Mouse (Mus musculus) activated CD4-positive, CD25-positive, alpha-beta regulatory T cell, adult 4 months (primary cell): ENCODE results near the gene Cachd1. TPM values are rescaled to one million over a fixed set of nuclear protein-coding genes. Genes with fewer than 3 reads are reported as not detected.

ENCODE experiments used
- ATAC-seq: one replicate; pipeline ENCODE4 v1.8.0; 2017
- polyA plus RNA-seq, 2 experiments: library from polyadenylated mRNA; unstranded; fragments of 100-300 nt; shearing (Covaris generic); gene quantifications; one replicate each; pipeline ENCODE4 v1.2.1; 2017

Gene Cachd1
- polyA plus RNA-seq, 2 experiments from 2014 or later = not detected

DNA sequence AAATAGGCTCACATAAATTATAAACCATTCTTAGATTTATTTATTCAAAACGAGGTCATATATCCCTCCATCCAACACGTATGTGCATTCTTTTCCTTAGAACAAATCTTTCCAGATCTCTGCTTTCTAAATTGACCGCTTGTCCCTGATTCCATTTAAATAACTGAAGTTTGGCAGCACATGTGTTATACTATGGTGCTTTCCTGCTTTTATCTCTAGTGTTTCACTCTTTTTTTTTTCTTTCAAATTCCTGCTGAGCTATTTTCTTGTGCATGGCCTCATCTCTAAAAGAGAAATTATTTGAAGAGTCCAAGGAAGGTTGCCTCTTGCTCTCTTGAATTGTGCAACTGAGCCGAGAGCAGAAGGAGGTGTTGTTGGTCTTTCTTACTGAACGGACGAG lies 147.1 kb downstream of the Cachd1 start:
- ATAC-seq = no peak

DNA sequence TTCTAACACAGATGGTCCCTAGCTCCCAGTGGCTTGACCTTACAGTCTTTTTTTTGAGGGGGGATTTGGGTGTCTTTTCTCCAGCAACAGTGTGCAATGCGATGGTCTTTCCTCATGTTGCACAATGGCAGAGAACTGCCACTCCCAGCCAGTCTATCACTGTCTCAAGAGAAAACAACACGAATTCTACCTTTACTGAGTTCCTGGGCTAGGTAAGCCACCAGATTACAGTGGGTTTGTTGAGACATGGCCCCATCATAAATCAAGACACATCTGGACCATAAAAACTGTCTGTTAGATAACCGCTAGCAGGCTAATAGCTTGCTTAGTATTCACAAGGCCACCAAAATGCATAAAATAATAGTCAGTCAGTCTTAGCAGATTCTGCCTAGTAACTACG lies 147.8 kb downstream of the Cachd1 start:
- no peak for ATAC-seq

- no peak for ATAC-seq
Observed at GRCm38 (mm10) chr4:100925153-100925552, 148.7 kb downstream of the Cachd1 start.

- ATAC-seq = no peak
Observed at GRCm38 (mm10) chr4:100926608-100927007, 150.1 kb downstream of the Cachd1 start.

DNA sequence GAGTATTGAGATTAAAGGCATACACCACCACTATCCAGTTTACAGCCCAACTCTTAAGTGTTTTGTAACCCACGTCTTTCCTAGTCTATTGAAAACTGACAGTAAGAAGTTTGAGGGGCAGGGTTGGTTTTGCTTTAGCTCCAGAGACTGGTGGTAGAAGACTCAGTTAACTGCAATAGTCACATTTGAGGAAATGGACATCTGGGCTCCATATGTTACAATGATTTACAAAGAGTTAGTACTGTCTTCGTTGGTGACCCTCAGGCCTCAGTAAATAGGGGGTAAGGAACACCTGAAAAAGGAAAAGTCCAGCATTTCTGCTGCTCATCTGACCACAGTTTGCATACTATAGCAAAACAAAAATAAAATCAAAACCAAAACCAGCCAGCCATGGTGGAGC lies 150.6 kb downstream of the Cachd1 start:
- no peak for ATAC-seq

- no peak for ATAC-seq
Observed at GRCm38 (mm10) chr4:100943689-100944088, 167.2 kb downstream of the Cachd1 start.

GRCm38 (mm10) chr4:100944276-100944675 lies 167.8 kb downstream of the Cachd1 start:
- no peak for ATAC-seq

- ATAC-seq = no peak
Observed at GRCm38 (mm10) chr4:100945171-100945899, 168.9 kb downstream of the Cachd1 start.

- ATAC-seq = no peak
Observed at GRCm38 (mm10) chr4:100948494-100949425, 172.3 kb downstream of the Cachd1 start.

DNA sequence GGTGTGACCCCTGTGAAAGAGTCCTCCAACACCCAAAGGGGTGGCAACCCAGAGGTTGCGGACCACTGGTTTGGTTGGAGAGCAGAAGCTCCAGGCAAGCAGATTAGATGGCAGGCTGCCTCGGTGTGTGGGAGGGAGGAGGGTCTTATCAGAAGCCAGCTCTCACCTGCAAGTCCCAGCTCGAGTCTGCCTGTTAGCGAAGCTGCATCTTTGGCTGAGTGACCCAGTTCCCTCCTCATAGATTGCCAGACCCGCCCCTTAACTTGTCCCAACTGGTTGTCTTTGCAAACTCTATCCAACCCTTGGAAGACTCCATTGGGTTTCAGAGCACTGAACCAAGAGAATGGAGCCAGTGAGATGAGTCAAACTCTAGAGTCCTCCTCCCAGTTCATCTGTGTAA lies 173.8 kb downstream of the Cachd1 start:
- ATAC-seq = no peak

- ATAC-seq = no peak
Observed at GRCm38 (mm10) chr4:100951876-100952275, 175.4 kb downstream of the Cachd1 start.

GRCm38 (mm10) chr4:100963341-100963740 lies 186.9 kb downstream of the Cachd1 start:
- no peak for ATAC-seq

DNA sequence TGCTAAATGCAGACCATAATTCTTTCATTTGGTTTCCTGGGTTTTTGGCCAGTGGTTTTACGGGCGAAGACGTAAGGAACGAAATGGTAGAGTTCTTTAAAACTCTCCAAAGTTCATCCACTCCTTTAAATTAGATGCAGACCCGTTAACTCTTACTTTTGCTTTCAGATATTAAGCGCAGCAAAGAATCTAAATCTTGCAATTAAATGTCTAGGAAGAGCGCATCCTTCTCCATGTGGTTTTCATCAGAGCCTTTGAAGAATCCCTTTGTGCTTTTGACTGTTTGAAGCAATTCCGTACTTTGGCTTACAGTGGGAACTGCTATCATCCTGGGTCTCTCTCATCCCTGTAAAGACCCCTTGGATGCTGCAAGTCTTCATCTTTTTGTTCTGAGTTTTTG lies 187.3 kb downstream of the Cachd1 start:
- ATAC-seq = no peak

DNA sequence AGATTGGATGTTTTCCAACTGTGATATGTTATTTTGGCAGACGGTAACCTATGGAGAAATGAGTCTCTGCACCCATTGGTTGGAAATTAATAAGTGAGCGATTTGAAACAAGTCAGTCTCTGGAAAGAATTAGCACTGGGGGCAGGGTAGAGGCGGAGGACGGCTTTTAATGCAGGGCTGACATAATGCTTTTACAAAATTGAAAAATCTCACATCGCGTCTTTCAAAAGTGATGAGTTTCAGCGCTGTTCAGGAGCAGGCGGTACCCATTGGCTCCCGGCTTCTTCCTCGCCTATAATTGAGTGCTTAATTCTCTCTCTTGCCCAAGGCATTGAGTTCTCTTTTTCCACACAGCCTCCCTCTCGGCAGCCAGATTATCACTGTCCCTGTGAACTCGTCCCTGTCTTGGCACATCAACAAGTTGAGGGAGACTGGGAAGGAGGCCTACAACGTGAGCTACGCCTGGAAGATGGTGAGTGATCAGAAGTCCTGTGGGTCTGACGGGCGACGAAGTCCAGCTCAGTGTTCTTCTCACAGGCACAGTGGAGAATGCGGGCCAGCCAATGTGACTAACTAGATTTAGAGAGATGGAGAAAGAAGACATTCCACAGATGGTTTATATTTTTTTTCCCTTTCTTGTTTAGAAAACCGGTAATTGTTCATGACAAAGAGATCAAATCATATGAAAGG lies 191.4 kb downstream of the Cachd1 start:
- ATAC-seq = no peak

DNA sequence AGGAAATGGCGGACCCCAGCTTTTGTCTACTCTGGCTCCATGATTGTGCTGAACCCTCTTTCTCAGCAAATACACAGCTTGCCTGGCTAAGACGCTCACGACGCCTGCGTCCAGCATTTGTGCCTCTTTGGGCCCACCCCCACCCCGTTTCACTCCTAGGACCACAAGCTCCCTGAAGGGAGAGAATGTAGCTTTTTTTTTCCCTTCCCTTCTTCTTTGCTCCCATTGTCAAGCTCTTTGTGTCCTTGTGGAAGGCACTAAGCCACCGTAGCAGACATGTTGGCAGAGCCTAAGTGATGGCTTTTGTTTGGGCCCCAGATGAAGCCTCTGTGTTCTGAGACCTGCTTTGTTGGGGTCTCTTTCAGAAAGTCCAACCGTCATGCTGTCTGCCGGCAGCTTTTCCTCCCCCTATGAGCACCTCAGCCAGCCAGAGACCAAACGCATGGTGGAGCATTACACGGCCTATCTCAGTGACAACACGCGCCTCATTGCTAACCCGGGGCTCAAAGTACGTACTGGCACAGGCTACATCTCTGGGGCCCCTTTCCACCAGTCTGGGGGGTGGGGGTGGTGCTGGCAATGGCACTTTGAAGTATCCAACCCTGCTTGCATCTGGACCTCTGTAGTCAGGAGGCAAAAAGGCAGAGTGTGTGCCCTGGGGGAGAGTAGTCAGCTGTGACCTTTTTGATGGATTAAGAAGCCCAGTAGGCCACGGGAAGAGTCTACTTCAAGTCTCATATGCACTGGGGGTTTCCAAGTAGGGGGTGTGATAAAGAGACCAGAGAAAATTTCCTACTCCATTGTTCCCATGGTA lies 197.4 kb downstream of the Cachd1 start:
- no peak for ATAC-seq

DNA sequence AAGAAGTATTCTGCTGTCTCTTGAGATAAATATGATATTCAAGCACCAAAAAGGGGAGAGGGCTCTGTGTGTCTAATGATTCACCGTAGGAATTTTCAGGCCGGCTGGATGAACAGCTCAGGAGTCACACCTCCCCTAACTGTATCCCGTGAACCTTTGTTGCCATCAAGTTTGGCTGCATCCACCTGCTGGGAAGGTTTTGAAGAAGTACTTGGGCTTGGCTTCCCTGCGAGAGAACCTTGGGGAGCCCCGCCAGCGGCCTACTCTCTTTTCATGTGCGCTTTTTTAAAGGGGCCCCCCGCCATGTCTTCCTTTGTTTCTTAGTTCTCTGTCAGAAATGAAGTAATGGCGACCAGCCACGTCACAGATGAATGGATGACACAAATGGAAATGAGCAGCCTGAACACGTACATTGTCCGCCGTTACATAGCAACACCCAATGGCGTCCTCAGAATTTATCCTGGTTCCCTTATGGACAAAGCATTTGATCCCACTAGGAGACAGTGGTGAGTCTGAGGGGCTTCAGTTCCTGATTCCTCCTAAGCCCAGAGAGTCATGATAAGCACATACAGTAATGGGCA lies 198.1 kb downstream of the Cachd1 start:
- no peak for ATAC-seq

GRCm38 (mm10) chr4:100977522-100977921 lies 201.0 kb downstream of the Cachd1 start:
- ATAC-seq = no peak

- ATAC-seq = no peak
Observed at GRCm38 (mm10) chr4:100987187-100987586, 210.7 kb downstream of the Cachd1 start.

- ATAC-seq = no peak
Observed at GRCm38 (mm10) chr4:100988231-100988799, 211.8 kb downstream of the Cachd1 start.

DNA sequence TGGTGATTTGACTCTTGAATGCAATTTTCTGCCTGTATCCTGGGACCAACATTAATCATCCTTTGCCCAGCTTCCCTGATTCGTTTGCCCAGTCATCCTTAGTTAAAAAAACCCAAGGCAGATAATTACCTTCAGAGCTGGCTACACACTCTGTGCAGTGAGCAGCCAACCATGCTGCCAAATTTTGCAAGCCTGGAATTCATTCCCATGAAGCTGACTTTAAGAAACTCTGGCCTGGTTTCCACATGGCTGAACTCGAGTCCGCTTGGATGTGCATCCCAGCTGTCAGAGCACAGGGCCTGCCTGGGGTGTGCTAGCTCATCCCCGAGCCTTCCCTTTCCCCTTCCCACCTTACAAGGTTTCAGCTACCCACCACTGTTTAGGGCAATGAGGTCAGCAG lies 214.5 kb downstream of the Cachd1 start:
- ATAC-seq = no peak

- no peak for ATAC-seq
Observed at GRCm38 (mm10) chr4:100992086-100992485, 215.6 kb downstream of the Cachd1 start.
